Mouse (Mus musculus) small intestine, adult 2 months (tissue): ENCODE data around the gene Spata21. TPM values are rescaled to one million over a fixed set of nuclear protein-coding genes. Genes with fewer than 3 reads are reported as not detected.
A peak's percentile ranks its signal among the peaks of the same experiment; 100 is the strongest.

Experiments used
- H3K27ac ChIP-seq: fragments of 200-500 bp; 2 replicates; pipeline ENCODE4 v1.5.1; 2012; ENCODE audit warnings: low read depth, low read length, control low read depth, inconsistent platforms; ENCODE audit not compliant: insufficient read depth
- H3K27me3 ChIP-seq: fragments of 200-500 bp; 2 replicates; pipeline ENCODE4 v1.6.1; 2012; ENCODE audit warnings: mild to moderate bottlenecking, moderate library complexity, low read length, inconsistent platforms; ENCODE audit not compliant: control insufficient read depth, insufficient read depth
- H3K36me3 ChIP-seq: fragments of 200-500 bp; 2 replicates; pipeline ENCODE4 v1.6.1; 2012; ENCODE audit warnings: mild to moderate bottlenecking, low read length, control low read depth, inconsistent platforms; ENCODE audit not compliant: control insufficient read depth, insufficient read depth
- H3K4me1 ChIP-seq: fragments of 200-500 bp; 2 replicates; pipeline ENCODE4 v1.6.1; 2012; ENCODE audit warnings: low read length, inconsistent platforms, mixed read lengths; ENCODE audit not compliant: control insufficient read depth, insufficient read depth, insufficient read length
- H3K4me3 ChIP-seq: fragments of 200-500 bp; 2 replicates; pipeline ENCODE4 v1.5.1; 2012; ENCODE audit warnings: low read depth, mild to moderate bottlenecking, control low read depth, inconsistent platforms, low read length, moderate library complexity
- CTCF ChIP-seq: fragments of 200-500 bp; IDR thresholded peaks from 2 replicates; pipeline ENCODE4 v1.5.1; 2012; ENCODE audit warnings: low read depth, mild to moderate bottlenecking, control low read depth, inconsistent platforms, low read length, moderate library complexity, mixed read lengths; ENCODE audit not compliant: insufficient replicate concordance, insufficient read length; ENCODE audit errors: extremely low read depth
- POLR2A ChIP-seq: fragments of 200-500 bp; IDR thresholded peaks from 2 replicates; pipeline ENCODE4 v1.6.1; 2012; ENCODE audit warnings: low read depth, mild to moderate bottlenecking, control low read depth, inconsistent platforms, low read length, moderate library complexity
- WGBS: fragments of 180-500 bp; shearing (Covaris S2); methylation state at CpG from one replicate; pipeline ENCODE4 v1.1.7; 2018; 5-methylcytosine and 5-hydroxymethylcytosine counted together
- polyA plus RNA-seq: library from polyadenylated mRNA; depleted of rRNA; stranded (reverse); fragments of >200 nt; gene quantifications from 2 replicates; pipeline ENCODE4 v1.2.3, GENCODE M21; 2012

Spata21 gene
- polyA plus RNA-seq, 1 experiment = not detected

- Histone ChIP-seq H3K36me3 (peaks cover 41% of the 10 kb centered on the region), H3K27ac (no peak overlapping the region), H3K4me1 (no peaks in the 10 kb centered on the region), H3K4me3 (no peak overlapping the region), H3K27me3 (no peaks in the 10 kb centered on the region)
- 8% methylated on average over 8 of the region's 8 CpGs for WGBS
- TF ChIP-seq POLR2A (no peak), CTCF (peak; percentile 98)
These were observed 23.0 kb upstream of the Spata21 start for GRCm38 (mm10) chr4:141065123-141065522.

- TF ChIP-seq POLR2A = no peak
- no peak for TF ChIP-seq CTCF
- H3K36me3 ChIP-seq = peaks cover 56% of the 10 kb centered on the region
- H3K27ac ChIP-seq = no peak overlapping the region
These were observed 21.2 kb upstream of the Spata21 start for GRCm38 (mm10) chr4:141066709-141067515.

GRCm38 (mm10) chr4:141067516-141068046, 20.6 kb upstream of the Spata21 start:
- no peak overlapping the region for H3K27ac ChIP-seq
- no peak overlapping the region for H3K4me3 ChIP-seq
- H3K27me3 ChIP-seq = no peaks in the 10 kb centered on the region
- H3K4me1 ChIP-seq = no peaks in the 10 kb centered on the region
- 78% methylated on average over 9 of the region's 9 CpGs for WGBS
- TF ChIP-seq CTCF (no peak), POLR2A (no peak)
- H3K36me3 ChIP-seq = peaks cover 63% of the 10 kb centered on the region

More at GRCm38 (mm10) chr4:141066709-141067515, 21.2 kb upstream of the Spata21 start:
- H3K4me3 ChIP-seq = no peak overlapping the region
- H3K27me3 ChIP-seq = no peaks in the 10 kb centered on the region
- no peaks in the 10 kb centered on the region for H3K4me1 ChIP-seq
- 72% methylated on average over 12 of the region's 12 CpGs for WGBS

- 83% methylated on average over 8 of the region's 8 CpGs for WGBS
These were observed 19.5 kb upstream of the Spata21 start for GRCm38 (mm10) chr4:141068655-141069054.

GRCm38 (mm10) chr4:141069731-141070130, 18.4 kb upstream of the Spata21 start:
- Histone ChIP-seq H3K4me3 (no peak overlapping the region), H3K4me1 (no peaks in the 10 kb centered on the region), H3K27me3 (no peaks in the 10 kb centered on the region), H3K36me3 (peaks cover 70% of the 10 kb centered on the region), H3K27ac (no peak overlapping the region)
- TF ChIP-seq CTCF (peak; percentile 83; the same call in 1 of the 2 replicates), POLR2A (no peak)
- 61% methylated on average over 4 of the region's 4 CpGs for WGBS

More at GRCm38 (mm10) chr4:141068655-141069054, 19.5 kb upstream of the Spata21 start:
- no peak overlapping the region for H3K27ac ChIP-seq
- no peaks in the 10 kb centered on the region for H3K4me1 ChIP-seq
- H3K36me3 ChIP-seq = peaks cover 68% of the 10 kb centered on the region
- no peak overlapping the region for H3K4me3 ChIP-seq
- no peaks in the 10 kb centered on the region for H3K27me3 ChIP-seq
- TF ChIP-seq CTCF (no peak), POLR2A (no peak)

- H3K4me3 ChIP-seq = no peak overlapping the region
- no peaks in the 10 kb centered on the region for H3K27me3 ChIP-seq
- WGBS = 89% methylated on average over 11 of the region's 11 CpGs
- H3K36me3 ChIP-seq = peaks cover 53% of the 10 kb centered on the region
- H3K4me1 ChIP-seq = peaks cover 4% of the 10 kb centered on the region; the same call in 1 of the 2 replicates
- TF ChIP-seq POLR2A (no peak), CTCF (no peak)
- no peak overlapping the region for H3K27ac ChIP-seq
These were observed 15.6 kb upstream of the Spata21 start for GRCm38 (mm10) chr4:141072502-141072901.

GRCm38 (mm10) chr4:141073661-141074060, 14.5 kb upstream of the Spata21 start:
- 81% methylated on average over 9 of the region's 9 CpGs for WGBS
- H3K27me3 ChIP-seq = no peaks in the 10 kb centered on the region
- H3K27ac ChIP-seq = no peak overlapping the region
- TF ChIP-seq CTCF = no peak
- TF ChIP-seq POLR2A = no peak
- peaks cover 42% of the 10 kb centered on the region for H3K36me3 ChIP-seq
- H3K4me3 ChIP-seq = no peak overlapping the region
- H3K4me1 ChIP-seq = peaks cover 4% of the 10 kb centered on the region; the same call in 1 of the 2 replicates
